Mouse (Mus musculus) spleen, adult 2 months (tissue): ENCODE data around the gene Limch1.

Source experiments
- CTCF ChIP-seq: fragments of 200-500 bp; IDR thresholded peaks from 2 replicates; pipeline ENCODE4 v1.5.1; 2011; ENCODE audit warnings: mild to moderate bottlenecking, inconsistent platforms; ENCODE audit not compliant: insufficient read depth, insufficient read length, insufficient replicate concordance; ENCODE audit errors: extremely low read depth
- POLR2A ChIP-seq: fragments of 200-500 bp; IDR thresholded peaks from 2 replicates; pipeline ENCODE4 v1.6.1; 2011; ENCODE audit warnings: low read depth, low read length, inconsistent platforms

DNA sequence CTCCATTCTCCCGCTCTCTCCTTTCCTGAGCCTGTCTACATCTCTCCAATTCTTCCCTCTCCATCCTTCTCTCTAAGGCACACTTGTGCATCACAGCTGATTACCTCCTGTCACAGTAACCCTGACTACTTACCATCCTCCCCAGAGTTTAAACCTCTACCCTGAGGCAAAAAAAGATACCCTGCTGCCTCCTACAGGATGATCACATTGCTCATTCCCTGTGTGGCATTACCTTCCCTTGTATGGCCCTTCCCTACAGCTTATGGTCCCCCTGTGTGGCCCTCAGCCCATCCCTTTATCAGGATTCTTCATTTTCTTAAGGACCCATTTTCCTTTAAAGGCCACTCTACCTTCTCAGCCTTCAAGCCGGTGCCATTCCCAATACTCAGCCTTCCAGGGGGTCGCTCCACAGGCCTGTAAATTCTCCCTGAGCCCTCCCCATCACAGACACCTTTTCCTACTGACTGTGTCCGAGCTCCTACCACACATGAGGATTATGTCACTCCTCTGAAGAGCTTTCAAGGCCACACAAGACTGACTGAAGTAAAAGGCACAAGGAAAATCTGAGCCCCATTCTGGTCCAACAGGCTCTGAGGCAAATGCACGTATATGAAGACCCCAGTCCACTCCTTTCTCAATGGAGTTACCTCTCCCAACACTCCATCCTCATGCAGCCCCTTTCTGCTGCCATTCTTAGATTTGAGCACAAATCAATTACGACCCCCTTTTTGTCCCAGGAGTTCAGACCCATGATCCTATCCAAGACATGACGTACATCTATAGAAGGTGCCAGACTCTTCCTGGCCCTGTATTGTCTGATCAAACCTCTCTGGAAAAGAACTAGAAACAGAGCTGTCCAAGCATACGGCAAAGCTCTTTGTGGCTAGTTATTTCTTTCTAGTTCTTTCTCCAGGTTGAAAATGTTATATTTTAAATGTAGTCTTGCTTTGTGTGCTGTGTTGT, 172.0 kb downstream of the Limch1 start:
- TF ChIP-seq CTCF (no peak), POLR2A (no peak)
